Mouse (Mus musculus): ENCODE data around the gene G6pc3.

Gene G6pc3

GRCm38 (mm10) chr11:102186235-102186634 lies 3.2 kb upstream of the G6pc3 start:
- no peak for DNase-seq (ENCODE audit: low read depth in 2 of 2, low spot score in 2 of 2)

- DNase-seq (ENCODE audit: low read depth in 2 of 2, low spot score in 2 of 2), result no peak
Measured at GRCm38 (mm10) chr11:102188980-102189379, 440 bp upstream of the G6pc3 start.

GRCm38 (mm10) chr11:102190848-102191247 lies 1.4 kb downstream of the G6pc3 start:
- no peak for DNase-seq (ENCODE audit: low read depth in 2 of 2, low spot score in 2 of 2)

- no peak for DNase-seq (ENCODE audit: low read depth in 2 of 2, low spot score in 2 of 2)
Measured at GRCm38 (mm10) chr11:102193657-102194440, 4.4 kb downstream of the G6pc3 start.

GRCm38 (mm10) chr11:102196018-102196797 lies 6.8 kb downstream of the G6pc3 start:
- no peak for DNase-seq (ENCODE audit: low read depth in 2 of 2, low spot score in 2 of 2)

- no peak for DNase-seq (ENCODE audit: low read depth in 2 of 2, low spot score in 2 of 2)
Measured at GRCm38 (mm10) chr11:102198245-102198644, 8.8 kb downstream of the G6pc3 start.

GRCm38 (mm10) chr11:102199856-102200255 lies 10.4 kb downstream of the G6pc3 start:
- no peak for DNase-seq (ENCODE audit: low read depth in 2 of 2, low spot score in 2 of 2)

GRCm38 (mm10) chr11:102201408-102201821 lies 12.0 kb downstream of the G6pc3 start:
- DNase-seq (ENCODE audit: low read depth in 2 of 2, low spot score in 2 of 2), result no peak

GRCm38 (mm10) chr11:102206481-102206880 lies 17.1 kb downstream of the G6pc3 start:
- no peak for DNase-seq (ENCODE audit: low read depth in 2 of 2, low spot score in 2 of 2)

GRCm38 (mm10) chr11:102207825-102208777 lies 18.7 kb downstream of the G6pc3 start:
- DNase-seq (ENCODE audit: low read depth in 2 of 2, low spot score in 2 of 2), result no peak

- DNase-seq (ENCODE audit: low read depth in 2 of 2, low spot score in 2 of 2), result no peak
Measured at GRCm38 (mm10) chr11:102208846-102209245, 19.4 kb downstream of the G6pc3 start.

GRCm38 (mm10) chr11:102209742-102210141 lies 20.3 kb downstream of the G6pc3 start:
- no peak for DNase-seq (ENCODE audit: low read depth in 2 of 2, low spot score in 2 of 2)

GRCm38 (mm10) chr11:102210185-102210584 lies 20.8 kb downstream of the G6pc3 start:
- DNase-seq (ENCODE audit: low read depth in 2 of 2, low spot score in 2 of 2), result no peak

- no peak for DNase-seq (ENCODE audit: low read depth in 2 of 2, low spot score in 2 of 2)
Measured at GRCm38 (mm10) chr11:102211011-102211410, 21.6 kb downstream of the G6pc3 start.

- no peak for DNase-seq (ENCODE audit: low read depth in 2 of 2, low spot score in 2 of 2)
Measured at GRCm38 (mm10) chr11:102211936-102212341, 22.5 kb downstream of the G6pc3 start.

GRCm38 (mm10) chr11:102214430-102215156 lies 25.2 kb downstream of the G6pc3 start:
- DNase-seq (ENCODE audit: low read depth in 2 of 2, low spot score in 2 of 2), result no peak

- DNase-seq (ENCODE audit: low read depth in 2 of 2, low spot score in 2 of 2), result no peak
Measured at GRCm38 (mm10) chr11:102215511-102215910, 26.1 kb downstream of the G6pc3 start.

GRCm38 (mm10) chr11:102216056-102216885 lies 26.9 kb downstream of the G6pc3 start:
- no peak for DNase-seq (ENCODE audit: low read depth in 2 of 2, low spot score in 2 of 2)

GRCm38 (mm10) chr11:102216886-102217240 lies 27.4 kb downstream of the G6pc3 start:
- DNase-seq (ENCODE audit: low read depth in 2 of 2, low spot score in 2 of 2), result no peak

- no peak for DNase-seq (ENCODE audit: low read depth in 2 of 2, low spot score in 2 of 2)
Measured at GRCm38 (mm10) chr11:102217396-102217795, 28.0 kb downstream of the G6pc3 start.
